8 mouse cellular contexts compared by ENCODE assay signal in the genomic region with DNA sequence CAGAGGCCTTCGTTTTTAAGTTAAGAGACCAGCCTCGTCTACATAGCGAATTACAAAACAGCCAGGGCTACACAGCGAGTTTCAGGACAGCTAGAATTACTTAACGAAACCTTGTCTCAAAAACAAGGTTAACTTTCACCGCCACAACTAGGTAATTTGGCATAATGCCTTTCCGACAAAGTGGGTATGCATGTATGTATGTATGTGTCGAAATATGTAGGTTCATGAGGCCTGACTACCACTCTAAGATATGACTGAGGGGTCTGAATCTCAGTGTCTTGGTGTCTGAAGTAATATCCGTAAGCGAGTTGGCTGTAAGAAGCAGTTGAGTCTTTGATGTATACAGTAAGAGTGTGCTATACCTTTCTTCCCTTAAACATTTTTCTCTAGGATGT. TPM values are rescaled to one million over a fixed set of nuclear protein-coding genes. Genes with fewer than 3 reads are reported as not detected.
DNase-seq lines count a peak whose midpoint lies in the region; ATAC-seq and TF ChIP-seq lines count a peak whose summit lies in the region.

No protein-coding gene starts in this region.

- H3K4me3 ChIP-seq in kidney, postnatal 0 days (replicated peaks; ENCODE audit: low read depth, low read length): peak overlapping the region; percentile 89
- H3K4me3 ChIP-seq in cortical plate, adult 2 months (ENCODE audit: insufficient read depth, low read length): peak overlapping the region; percentile 72
- H3K4me3 ChIP-seq in hindbrain, embryonic 14.5 days (replicated peaks; ENCODE audit: low read length): peak overlapping the region; percentile 80
- peak overlapping the region; percentile 91 for H3K4me3 ChIP-seq in midbrain, embryonic 15.5 days

- H3K27ac ChIP-seq in kidney, postnatal 0 days: no peak overlapping the region; the same call in 1 of the 2 replicates
- H3K27ac ChIP-seq in cortical plate, adult 2 months (ENCODE audit: insufficient read depth, low read length): no peak overlapping the region
- H3K27ac ChIP-seq in hindbrain, embryonic 14.5 days: peak overlapping the region; percentile 84
- peak overlapping the region; percentile 81 for H3K27ac ChIP-seq in midbrain, embryonic 15.5 days

- peaks cover 13% of the 10 kb centered on the region for H3K4me1 ChIP-seq in kidney, postnatal 0 days (replicated peaks; ENCODE audit: insufficient read depth, low read length)
- peaks cover 2% of the 10 kb centered on the region; the same call in 1 of the 2 replicates for H3K4me1 ChIP-seq in cortical plate, adult 2 months (ENCODE audit: control insufficient read depth, insufficient read depth, low read length)
- H3K4me1 ChIP-seq in hindbrain, embryonic 14.5 days (replicated peaks; ENCODE audit: control insufficient read depth, insufficient read depth, low read length): peaks cover 42% of the 10 kb centered on the region
- H3K4me1 ChIP-seq in midbrain, embryonic 15.5 days: peaks cover 44% of the 10 kb centered on the region

- peak overlapping the region; percentile 91 for H3K9ac ChIP-seq in kidney, postnatal 0 days (ENCODE audit: low read depth, low read length)
- H3K9ac ChIP-seq in hindbrain, embryonic 14.5 days: peak overlapping the region; percentile 89
- H3K9ac ChIP-seq in midbrain, embryonic 15.5 days: peak overlapping the region; percentile 91

- no peak for ATAC-seq in kidney, postnatal 0 days (replicated peaks; ENCODE audit: low FRiP score, low read depth)
- no peak for ATAC-seq in hindbrain, embryonic 14.5 days (ENCODE audit: low FRiP score)
- no peak for ATAC-seq in midbrain, embryonic 15.5 days (replicated peaks)

- TF ChIP-seq CTCF in kidney, postnatal 0 days (IDR thresholded peaks at IDR 0.05; ENCODE audit: low read depth): no peak
- no peak for TF ChIP-seq CTCF in cortical plate, adult 2 months (IDR thresholded peaks at IDR 0.05; ENCODE audit: extremely low read depth, insufficient read depth, low read length)

- intact Hi-C loops in left cerebral cortex, postnatal 4 days (cut with DNase I): no loop called here

- DNase-seq in kidney, postnatal 0 days (ENCODE audit: low spot score): no peak
- no peak for DNase-seq in kidney, postnatal 10 days
- no peak for DNase-seq in hindbrain, embryonic 14.5 days (ENCODE audit: low spot score)
- DNase-seq in urinary bladder, postnatal 4 days (ENCODE audit: low spot score in 2 of 2): no peak
- DNase-seq in left cerebral cortex, postnatal 4 days: no peak
- DNase-seq in frontal cortex, postnatal 10 days (ENCODE audit: low spot score in 2 of 2): no peak

- H3K4me2 ChIP-seq in kidney, postnatal 0 days (ENCODE audit: low read length): peak overlapping the region; percentile 84
- H3K4me2 ChIP-seq in hindbrain, embryonic 14.5 days (replicated peaks): peak overlapping the region; percentile 85
- peak overlapping the region; percentile 66 for H3K4me2 ChIP-seq in midbrain, embryonic 15.5 days

- no peak for TF ChIP-seq POLR2A in cortical plate, adult 2 months (IDR thresholded peaks at IDR 0.05; ENCODE audit: extremely low read depth, insufficient read depth, low read length)

- H3K27me3 ChIP-seq in kidney, postnatal 0 days (ENCODE audit: insufficient read depth, low read length): no peaks in the 10 kb centered on the region
- H3K27me3 ChIP-seq in hindbrain, embryonic 14.5 days (ENCODE audit: control insufficient read depth, insufficient read depth, low read length): no peaks in the 10 kb centered on the region
- H3K27me3 ChIP-seq in midbrain, embryonic 15.5 days (replicated peaks): no peaks in the 10 kb centered on the region

- H3K9me3 ChIP-seq in kidney, postnatal 0 days (replicated peaks; ENCODE audit: low read length): no peaks in the 10 kb centered on the region
- H3K9me3 ChIP-seq in hindbrain, embryonic 14.5 days (ENCODE audit: control insufficient read depth, low read length): no peaks in the 10 kb centered on the region
- H3K9me3 ChIP-seq in midbrain, embryonic 15.5 days: no peaks in the 10 kb centered on the region

- H3K36me3 ChIP-seq in kidney, postnatal 0 days (ENCODE audit: insufficient read depth, low read length): no peaks in the 10 kb centered on the region
- H3K36me3 ChIP-seq in hindbrain, embryonic 14.5 days (replicated peaks; ENCODE audit: control insufficient read depth, insufficient read depth): peaks cover 2% of the 10 kb centered on the region; the same call in 1 of the 2 replicates
- H3K36me3 ChIP-seq in midbrain, embryonic 15.5 days (replicated peaks): no peaks in the 10 kb centered on the region; the same call in 1 of the 2 replicates

- 29% methylated on average over 10 of the region's 10 CpGs for WGBS in kidney, postnatal 0 days
- 30% methylated on average over 10 of the region's 10 CpGs for WGBS in hindbrain, embryonic 14.5 days
- 30% methylated on average over 10 of the region's 10 CpGs for WGBS in midbrain, embryonic 15.5 days

RNA-seq across cellular contexts. Expression of gene Samd10, which starts 2.7 kb away (rescaled TPM):
- polyA plus RNA-seq in kidney, postnatal 0 days (2015; fragmentation: Nextera tagmentation; extraction: Ambion mirVana): 26.9 and 27.4 TPM in 2 replicates
- polyA plus RNA-seq in cortical plate, adult 2 months (2012; rRNA removed): 38.6 and 40.9 TPM in 2 replicates
- polyA plus RNA-seq in hindbrain, embryonic 14.5 days (2014; fragmentation: Nextera tagmentation; extraction: Ambion mirVana): 192 and 211 TPM in 2 replicates
- polyA plus RNA-seq in midbrain, embryonic 15.5 days (2015; fragmentation: Nextera tagmentation; extraction: Ambion mirVana): 232 and 239 TPM in 2 replicates
- 10 to 100 TPM; 43.7 to 48.7 TPM for total RNA-seq in left cerebral cortex, postnatal 4 days (2021)

RNA-seq across cellular contexts. Expression of gene Zfp512b, which starts 9.1 kb away (rescaled TPM):
- 30.0 and 30.3 TPM in 2 replicates for polyA plus RNA-seq in kidney, postnatal 0 days (2015; fragmentation: Nextera tagmentation; extraction: Ambion mirVana)
- 64.1 and 76.1 TPM in 2 replicates for polyA plus RNA-seq in cortical plate, adult 2 months (2012; rRNA removed)
- polyA plus RNA-seq in hindbrain, embryonic 14.5 days (2014; fragmentation: Nextera tagmentation; extraction: Ambion mirVana): 68.3 and 86.2 TPM in 2 replicates
- polyA plus RNA-seq in midbrain, embryonic 15.5 days (2015; fragmentation: Nextera tagmentation; extraction: Ambion mirVana): 97.1 and 111 TPM in 2 replicates
- total RNA-seq in left cerebral cortex, postnatal 4 days (2021): 100 to 1,000 TPM; 191 to 197 TPM

RNA-seq across cellular contexts. Expression of gene Prpf6, which starts 10.1 kb away (rescaled TPM):
- 46.3 and 52.2 TPM in 2 replicates for polyA plus RNA-seq in kidney, postnatal 0 days (2015; fragmentation: Nextera tagmentation; extraction: Ambion mirVana)
- polyA plus RNA-seq in cortical plate, adult 2 months (2012; rRNA removed): 34.7 and 35.6 TPM in 2 replicates
- polyA plus RNA-seq in hindbrain, embryonic 14.5 days (2014; fragmentation: Nextera tagmentation; extraction: Ambion mirVana): 53.9 and 58.2 TPM in 2 replicates
- polyA plus RNA-seq in midbrain, embryonic 15.5 days (2015; fragmentation: Nextera tagmentation; extraction: Ambion mirVana): 68.4 and 69.0 TPM in 2 replicates
- total RNA-seq in left cerebral cortex, postnatal 4 days (2021): 10 to 100 TPM; 49.7 to 51.6 TPM

RNA-seq across cellular contexts. Expression of gene Uckl1, which starts 17.1 kb away (rescaled TPM):
- 45.6 and 46.5 TPM in 2 replicates for polyA plus RNA-seq in kidney, postnatal 0 days (2015; fragmentation: Nextera tagmentation; extraction: Ambion mirVana)
- 120 and 138 TPM in 2 replicates for polyA plus RNA-seq in cortical plate, adult 2 months (2012; rRNA removed)
- 57.2 and 60.7 TPM in 2 replicates for polyA plus RNA-seq in hindbrain, embryonic 14.5 days (2014; fragmentation: Nextera tagmentation; extraction: Ambion mirVana)
- polyA plus RNA-seq in midbrain, embryonic 15.5 days (2015; fragmentation: Nextera tagmentation; extraction: Ambion mirVana): 77.2 and 81.8 TPM in 2 replicates
- 10 to 100 TPM; 66.1 to 69.2 TPM for total RNA-seq in left cerebral cortex, postnatal 4 days (2021)

RNA-seq across cellular contexts. Expression of gene Gm29797, which starts 55.1 kb away (rescaled TPM):
- polyA plus RNA-seq in kidney, postnatal 0 days (2015; fragmentation: Nextera tagmentation; extraction: Ambion mirVana): not detected in 2 replicates
- 0.21 TPM in 1 of 2 replicates, not detected in the other for polyA plus RNA-seq in cortical plate, adult 2 months (2012; rRNA removed)
- 0.27 TPM in 1 of 2 replicates, not detected in the other for polyA plus RNA-seq in hindbrain, embryonic 14.5 days (2014; fragmentation: Nextera tagmentation; extraction: Ambion mirVana)
- polyA plus RNA-seq in midbrain, embryonic 15.5 days (2015; fragmentation: Nextera tagmentation; extraction: Ambion mirVana): not detected in 2 replicates
- under 1 TPM; 0.50 to 0.54 TPM for total RNA-seq in left cerebral cortex, postnatal 4 days (2021)

Comparison
In these comparisons a context has a peak if more than half of its experiments do, and no peak if none do; other contexts are left out.
1. H3K27ac ChIP-seq: peak in hindbrain, embryonic 14.5 days (single experiment) and midbrain, embryonic 15.5 days (single experiment); none in kidney, postnatal 0 days (single experiment) and cortical plate, adult 2 months (single experiment).
2. Peak in every context shown above with its lines, with median percentiles within 50 percentile points of each other: H3K4me2 ChIP-seq, H3K4me3 ChIP-seq and H3K9ac ChIP-seq.